Mouse (Mus musculus) midbrain, embryonic 13.5 days (tissue): Measurements from ENCODE around the gene Wnt5a. TPM values are rescaled to one million over a fixed set of nuclear protein-coding genes. Genes with fewer than 3 reads are reported as not detected.
A peak's percentile ranks its signal among the peaks of the same experiment; 100 is the strongest.

Experiments used
- ATAC-seq: fragments of 200-750 bp; cut with Nextera tagmentation; 2 replicates; pipeline ENCODE4 v1.8.0; 2017; ENCODE audit warnings: mild to moderate bottlenecking, moderate TSS enrichment, moderate library complexity
- H3K27ac ChIP-seq: fragments of 300-500 bp; sonication (generic); 2 replicates; pipeline ENCODE4 v1.5.1; 2015; ENCODE audit warnings: inconsistent platforms, mild to moderate bottlenecking, moderate library complexity
- H3K27me3 ChIP-seq: fragments of 300-500 bp; sonication (generic); 2 replicates; pipeline ENCODE4 v1.6.1; 2015; ENCODE audit warnings: mild to moderate bottlenecking, inconsistent platforms
- H3K36me3 ChIP-seq: fragments of 300-500 bp; sonication (generic); 2 replicates; pipeline ENCODE4 v1.6.1; 2015; ENCODE audit warnings: mild to moderate bottlenecking, inconsistent platforms
- H3K4me1 ChIP-seq: fragments of 300-500 bp; sonication (generic); replicated peaks from 2 replicates; pipeline ENCODE4 v1.6.1; 2015; ENCODE audit warnings: inconsistent platforms
- H3K4me2 ChIP-seq: fragments of 300-500 bp; sonication (generic); replicated peaks from 2 replicates; pipeline ENCODE4 v1.6.1; 2015; ENCODE audit warnings: moderate library complexity, mild to moderate bottlenecking, inconsistent platforms
- H3K4me3 ChIP-seq: fragments of 300-500 bp; sonication (generic); replicated peaks from 2 replicates; pipeline ENCODE4 v1.5.1; 2015; ENCODE audit warnings: mild to moderate bottlenecking, inconsistent platforms
- H3K9ac ChIP-seq: fragments of 300-500 bp; sonication (generic); replicated peaks from 2 replicates; pipeline ENCODE4 v1.6.1; 2015; ENCODE audit warnings: mild to moderate bottlenecking, inconsistent platforms
- H3K9me3 ChIP-seq: fragments of 300-500 bp; sonication (generic); 2 replicates; pipeline ENCODE4 v1.6.1; 2016; ENCODE audit warnings: mild to moderate bottlenecking, inconsistent platforms
- WGBS: fragments of 180-500 bp; shearing (Covaris S2); methylation state at CpG from one replicate; pipeline ENCODE4 v1.1.7; 2015; 5-methylcytosine and 5-hydroxymethylcytosine counted together
- polyA plus RNA-seq: library from polyadenylated mRNA; unstranded; fragments of >200 nt; fragmentation: Nextera tagmentation; extraction: Ambion mirVana; gene quantifications from 2 replicates; pipeline ENCODE4 v1.2.1, GENCODE M21; 2015

Wnt5a gene
- polyA plus RNA-seq, 1 experiment from 2014 or later, result 17.9 TPM

DNA sequence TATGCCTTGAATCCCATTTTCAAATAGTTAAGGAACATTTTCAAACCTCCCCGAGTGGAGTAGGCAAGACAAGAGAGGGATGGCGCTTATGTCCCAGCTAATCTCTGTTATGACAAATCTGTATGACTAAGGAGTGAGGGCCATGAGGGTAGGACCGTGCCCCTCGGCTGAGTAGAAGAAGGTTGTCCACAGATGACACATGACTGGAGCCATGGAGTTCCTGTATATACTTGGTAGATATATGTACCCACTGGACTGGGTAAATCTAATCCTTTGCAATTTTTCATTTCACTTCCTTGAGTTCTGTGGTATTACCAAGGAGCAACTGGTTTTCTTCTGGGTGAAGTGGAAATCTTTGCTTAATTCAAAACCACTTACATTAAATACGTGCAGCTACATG lies 10.3 kb upstream of the Wnt5a start:
- ATAC-seq, result no peak
- H3K27me3 ChIP-seq, result 0 out of 2 replicates have a peak, but pooled peaks cover 4% of the 10 kb centered on the region
- no peak overlapping the region for H3K27ac ChIP-seq
- WGBS, result 93% methylated on average over 5 of the region's 5 CpGs
- peaks cover 6% of the 10 kb centered on the region; the same call in 1 of the 2 replicates for H3K4me1 ChIP-seq
- no peak overlapping the region for H3K4me2 ChIP-seq
- no peaks in the 10 kb centered on the region for H3K9me3 ChIP-seq
- no peak overlapping the region for H3K4me3 ChIP-seq
- H3K9ac ChIP-seq, result no peak overlapping the region
- no peaks in the 10 kb centered on the region for H3K36me3 ChIP-seq

- Histone ChIP-seq H3K27ac (no peak overlapping the region), H3K9me3 (no peaks in the 10 kb centered on the region), H3K9ac (no peak overlapping the region), H3K4me3 (no peak overlapping the region), H3K27me3 (peaks cover 56% of the 10 kb centered on the region), H3K4me1 (peaks cover 29% of the 10 kb centered on the region), H3K36me3 (no peaks in the 10 kb centered on the region), H3K4me2 (no peak overlapping the region)
- no peak for ATAC-seq
- WGBS, result 66% methylated on average over 12 of the region's 12 CpGs
These were observed 3.2 kb upstream of the Wnt5a start for GRCm38 (mm10) chr14:28501216-28501878.

GRCm38 (mm10) chr14:28503276-28503675 lies 1.3 kb upstream of the Wnt5a start:
- ATAC-seq, result no peak
- H3K36me3 ChIP-seq, result no peaks in the 10 kb centered on the region
- H3K27me3 ChIP-seq, result peaks cover 74% of the 10 kb centered on the region
- peaks cover 37% of the 10 kb centered on the region for H3K4me1 ChIP-seq
- H3K4me3 ChIP-seq, result no peak overlapping the region
- 76% methylated on average over 2 of the region's 2 CpGs for whole genome bisulfite sequencing
- no peak overlapping the region for H3K4me2 ChIP-seq
- H3K9me3 ChIP-seq, result no peaks in the 10 kb centered on the region
- no peak overlapping the region for H3K9ac ChIP-seq
- H3K27ac ChIP-seq, result no peak overlapping the region

DNA sequence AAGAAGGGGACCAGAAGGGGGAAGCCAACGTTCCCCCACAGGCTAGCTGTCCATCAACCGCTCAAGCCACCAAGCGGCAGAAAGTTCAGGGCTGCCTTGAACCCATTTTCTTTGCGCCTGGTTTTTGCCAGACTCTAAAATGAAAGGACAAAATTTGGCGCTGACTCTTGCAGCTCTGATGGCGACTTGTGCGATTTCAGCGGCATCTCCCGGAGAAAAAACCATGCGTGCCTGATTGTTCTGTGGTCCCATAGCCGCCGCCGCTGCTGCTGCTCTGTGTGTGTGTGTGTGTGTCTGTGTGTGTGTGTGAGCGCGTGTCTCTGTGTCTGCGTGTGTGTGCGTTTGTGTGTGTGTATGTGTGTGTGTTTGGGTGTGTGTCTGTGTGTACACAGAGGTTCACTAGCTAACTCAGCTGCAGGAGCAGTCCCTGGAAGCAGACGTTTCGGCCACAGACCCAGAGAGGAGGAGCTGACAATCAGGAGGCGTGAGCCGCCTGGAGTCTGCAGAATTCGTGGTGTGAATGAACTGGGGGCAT lies 568 bp downstream of the Wnt5a start:
- peak overlapping the region; percentile 70 for H3K27ac ChIP-seq
- peak overlapping the region; percentile 85 for H3K4me2 ChIP-seq
- H3K27me3 ChIP-seq, result peaks cover 87% of the 10 kb centered on the region

GRCm38 (mm10) chr14:28505586-28506375 lies 1.2 kb downstream of the Wnt5a start:
- H3K9me3 ChIP-seq, result no peaks in the 10 kb centered on the region
- peak overlapping the region; percentile 69 for H3K9ac ChIP-seq
- H3K4me3 ChIP-seq, result peak overlapping the region; percentile 54
- H3K27me3 ChIP-seq, result peaks cover 87% of the 10 kb centered on the region
- H3K4me2 ChIP-seq, result peak overlapping the region; percentile 85
- H3K27ac ChIP-seq, result peak overlapping the region; percentile 70
- under 1% methylated on average over 61 of the region's 62 CpGs for WGBS
- H3K4me1 ChIP-seq, result peaks cover 62% of the 10 kb centered on the region
- H3K36me3 ChIP-seq, result no peaks in the 10 kb centered on the region
- peak; percentile 51 for ATAC-seq

More for the DNA sequence above, 568 bp downstream of the Wnt5a start:
- Histone ChIP-seq H3K9ac (peak overlapping the region; percentile 69), H3K36me3 (no peaks in the 10 kb centered on the region), H3K9me3 (no peaks in the 10 kb centered on the region), H3K4me1 (peaks cover 55% of the 10 kb centered on the region), H3K4me3 (peak overlapping the region; percentile 54)
- under 1% methylated on average over 22 of the region's 22 CpGs for WGBS
- ATAC-seq, result peak; percentile 59; the same call in 1 of the 2 replicates

DNA sequence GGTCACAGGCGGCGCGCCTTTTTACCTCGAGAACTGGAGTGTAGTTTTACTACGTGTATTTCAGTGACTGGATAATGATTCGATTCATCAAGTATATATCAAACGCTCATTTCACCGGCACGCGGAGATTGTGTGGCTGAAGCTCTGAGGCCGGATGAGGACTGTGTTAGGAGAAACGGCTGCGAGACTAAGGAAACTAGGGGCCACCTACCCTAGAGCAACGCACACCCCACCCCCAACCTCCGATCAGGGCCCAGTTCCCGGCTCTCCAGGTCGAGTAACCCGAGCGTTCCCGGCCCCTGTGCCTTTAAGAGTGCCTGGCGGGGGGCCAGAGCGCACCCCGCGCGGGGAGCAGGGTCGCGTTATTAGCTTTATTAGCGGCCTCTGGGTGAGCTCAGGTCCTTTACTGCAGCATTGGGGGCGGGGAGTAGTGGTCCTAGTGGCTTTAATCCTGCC lies 1.9 kb downstream of the Wnt5a start:
- Histone ChIP-seq H3K9ac (peak overlapping the region; percentile 69), H3K4me2 (peak overlapping the region; percentile 85), H3K4me3 (peak overlapping the region; percentile 54), H3K27ac (peak overlapping the region; percentile 70), H3K4me1 (peaks cover 68% of the 10 kb centered on the region), H3K27me3 (peaks cover 87% of the 10 kb centered on the region), H3K36me3 (no peaks in the 10 kb centered on the region), H3K9me3 (no peaks in the 10 kb centered on the region)
- under 1% methylated on average over 29 of the region's 29 CpGs for WGBS
- ATAC-seq, result no peak

GRCm38 (mm10) chr14:28507011-28507410 lies 2.5 kb downstream of the Wnt5a start:
- Histone ChIP-seq H3K27ac (no peak overlapping the region), H3K4me1 (peaks cover 73% of the 10 kb centered on the region), H3K4me2 (peak overlapping the region; percentile 85), H3K4me3 (peak overlapping the region; percentile 54), H3K9ac (peak overlapping the region; percentile 69), H3K27me3 (peaks cover 85% of the 10 kb centered on the region), H3K36me3 (no peaks in the 10 kb centered on the region), H3K9me3 (no peaks in the 10 kb centered on the region)
- WGBS, result under 1% methylated on average over 15 of the region's 15 CpGs
- ATAC-seq, result no peak

GRCm38 (mm10) chr14:28507471-28507870 lies 2.9 kb downstream of the Wnt5a start:
- no peak for ATAC-seq

DNA sequence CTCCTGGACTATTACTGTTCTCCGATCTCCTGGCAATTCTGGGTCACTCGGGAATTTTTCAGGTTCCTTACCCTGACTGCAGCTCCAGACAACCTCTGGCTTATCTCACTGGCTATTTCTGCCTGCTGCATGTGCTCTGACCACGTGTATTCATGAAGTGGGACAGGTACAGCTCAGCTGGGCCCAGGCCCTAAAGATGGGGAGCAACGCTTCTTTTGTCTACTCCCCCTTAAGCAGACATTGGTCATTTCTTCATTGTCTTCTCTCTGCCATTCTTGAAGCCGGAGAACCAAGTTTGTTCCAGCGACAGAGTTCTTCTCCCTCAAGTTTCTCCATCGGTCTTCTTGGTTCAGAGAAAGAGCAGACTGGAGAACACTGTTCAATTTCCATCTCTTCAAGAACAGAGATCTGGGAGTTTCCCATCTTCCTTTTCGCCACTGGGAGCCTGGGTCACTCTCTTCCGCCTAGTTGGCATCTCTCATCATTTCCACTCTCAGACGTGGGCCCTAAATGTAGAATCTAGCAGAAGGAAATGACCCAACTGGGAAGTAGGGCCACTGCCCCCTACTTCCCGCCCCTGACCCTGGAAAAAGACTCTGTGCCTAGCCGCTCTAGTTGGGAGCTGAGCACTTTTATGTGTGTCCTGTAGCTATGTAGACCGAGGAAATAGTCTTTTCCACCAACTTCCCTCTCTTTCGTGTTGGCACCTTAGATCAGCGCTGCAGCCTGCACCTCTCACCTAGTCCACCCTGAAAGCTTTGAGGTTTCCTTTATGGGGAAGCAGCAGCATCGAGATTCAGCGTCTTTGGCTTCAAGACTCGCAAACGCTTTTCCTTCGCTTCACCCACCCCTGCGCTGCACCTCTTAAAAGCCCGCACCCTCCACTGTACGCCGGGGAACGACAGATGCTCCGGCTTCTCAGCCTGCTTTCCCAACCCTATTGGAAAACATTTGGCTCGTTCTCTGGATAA lies 4.0 kb downstream of the Wnt5a start:
- peak overlapping the region; percentile 54 for H3K4me3 ChIP-seq
- H3K9me3 ChIP-seq, result no peaks in the 10 kb centered on the region
- no peaks in the 10 kb centered on the region for H3K36me3 ChIP-seq
- H3K27me3 ChIP-seq, result peaks cover 85% of the 10 kb centered on the region
- no peak for ATAC-seq
- no peak overlapping the region for H3K27ac ChIP-seq
- H3K4me1 ChIP-seq, result peaks cover 73% of the 10 kb centered on the region
- peak overlapping the region; percentile 65 for H3K9ac ChIP-seq
- peak overlapping the region; percentile 85 for H3K4me2 ChIP-seq
- 11% methylated on average over 27 of the region's 27 CpGs for WGBS

More at GRCm38 (mm10) chr14:28507471-28507870, 2.9 kb downstream of the Wnt5a start:
- H3K9me3 ChIP-seq, result no peaks in the 10 kb centered on the region
- H3K4me3 ChIP-seq, result peak overlapping the region; percentile 54
- peaks cover 73% of the 10 kb centered on the region for H3K4me1 ChIP-seq
- H3K36me3 ChIP-seq, result no peaks in the 10 kb centered on the region
- peak overlapping the region; percentile 85 for H3K4me2 ChIP-seq
- 1% methylated on average over 18 of the region's 18 CpGs for WGBS
- no peak overlapping the region for H3K27ac ChIP-seq
- H3K27me3 ChIP-seq, result peaks cover 85% of the 10 kb centered on the region
- 0 out of 2 replicates have a peak overlapping the region, but pooled peaks have one; percentile 69 for H3K9ac ChIP-seq

- Histone ChIP-seq H3K36me3 (no peaks in the 10 kb centered on the region), H3K27ac (peak overlapping the region; percentile 64), H3K9me3 (no peaks in the 10 kb centered on the region), H3K4me2 (peak overlapping the region; percentile 85), H3K9ac (peak overlapping the region; percentile 65), H3K4me1 (peaks cover 70% of the 10 kb centered on the region), H3K27me3 (peaks cover 80% of the 10 kb centered on the region), H3K4me3 (peak overlapping the region; percentile 54)
- 0 out of 2 replicates have a peak, but pooled peaks have one; percentile 4 for ATAC-seq
- WGBS, result 0% methylated on average over 47 of the region's 47 CpGs
These were observed 5.1 kb downstream of the Wnt5a start for GRCm38 (mm10) chr14:28509441-28510340.
